Mouse (Mus musculus): ENCODE data around the gene Cpne7. TPM values are rescaled to one million over a fixed set of nuclear protein-coding genes. Genes with fewer than 3 reads are reported as not detected.

The Cpne7 gene
- total and polyA plus RNA-seq, 3 experiments: not detected

DNA sequence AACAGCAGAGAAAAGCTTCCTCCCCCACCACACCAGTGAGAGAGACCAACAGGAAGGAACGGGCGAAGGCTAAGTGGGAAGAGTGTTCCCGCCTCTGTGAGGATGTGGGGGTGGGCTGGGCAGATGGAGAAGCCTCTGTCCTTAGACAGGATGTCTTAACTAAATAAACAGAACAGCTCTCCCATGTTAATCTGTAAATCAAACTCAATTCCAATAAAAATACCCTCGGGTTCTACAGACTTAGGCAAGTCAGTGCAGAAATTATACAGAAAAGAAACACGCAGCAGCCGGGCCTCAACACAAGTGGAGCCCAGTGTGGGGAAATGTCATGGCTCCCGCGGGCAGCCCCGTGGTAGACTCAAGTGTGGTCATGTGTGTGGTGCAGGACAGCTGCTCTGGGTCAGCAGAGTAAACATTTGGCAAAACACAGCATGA, 33.6 kb downstream of the Cpne7 start:
- no peaks in the 10 kb centered on the region for H3K9me3 ChIP-seq (replicated peaks; ENCODE audit: low read length)
- H3K4me3 ChIP-seq (replicated peaks in 1 of 3; ENCODE audit: low read depth in 2 of 3, low read length in 2 of 3, poor library complexity in 1 of 3): no peak overlapping the region
- DNase-seq (ENCODE audit: extremely low read depth): no peak
- H3K36me3 ChIP-seq (replicated peaks in 1 of 2; ENCODE audit: control insufficient read depth in 1 of 2, insufficient read depth in 1 of 2, low read length in 1 of 2): no peaks in the 10 kb centered on the region
- H3K9ac ChIP-seq (ENCODE audit: insufficient read depth, low read depth): no peak overlapping the region
- H3K4me2 ChIP-seq (ENCODE audit: insufficient read depth, low read depth, poor library complexity, severe bottlenecking): no peak overlapping the region
- H3K79me2 ChIP-seq (replicated peaks; ENCODE audit: control insufficient read depth, extremely low read depth, insufficient read depth, poor library complexity, severe bottlenecking): no peaks in the 10 kb centered on the region
- H3K27me3 ChIP-seq (replicated peaks): peaks cover 55% of the 10 kb centered on the region
- H3K4me1 ChIP-seq (ENCODE audit: control insufficient read depth in 1 of 2, insufficient read depth in 2 of 2): no peaks in the 10 kb centered on the region
- dilution Hi-C loops (cut with MboI; ENCODE audit: extremely low pct_ligation_motif_present, extremely low pct_unique_long_range_greater_than_20kb, low sequenced_read_pairs): no loop called here
- no peak overlapping the region for H3K27ac ChIP-seq (ENCODE audit: insufficient read depth, low read depth)
- in situ Hi-C loops (cut with MboI; ENCODE audit: low pct_ligation_motif_present, low pct_unique_long_range_greater_than_20kb, low sequenced_read_pairs): no loop called here
- TF ChIP-seq ZKSCAN1 (IDR thresholded peaks at IDR 0.05; ENCODE audit: borderline replicate concordance, low read depth, low read length) (no peak), MAFK (IDR thresholded peaks at IDR 0.05; ENCODE audit: insufficient replicate concordance, low read length) (no peak), POLR2A (IDR thresholded peaks at IDR 0.05; ENCODE audit: low read depth, low read length) (no peak), PAX5 (IDR thresholded peaks at IDR 0.05; ENCODE audit: low read length) (no peak), NELFE (IDR thresholded peaks at IDR 0.05; ENCODE audit: low read depth, low read length) (no peak), USF2 (conservative IDR thresholded peaks at IDR 0.05; ENCODE audit: low read depth, low read length) (no peak), CTCF (conservative IDR thresholded peaks at IDR 0.05 in 1 of 2, IDR thresholded peaks at IDR 0.05 in 1 of 2; ENCODE audit: low read depth in 2 of 2, low read length in 2 of 2) (no peak), SMC3 (IDR thresholded peaks at IDR 0.05; ENCODE audit: low read depth, low read length) (no peak), BHLHE40 (IDR thresholded peaks at IDR 0.05; ENCODE audit: low read depth, low read length) (no peak), GABPA (IDR thresholded peaks at IDR 0.05; ENCODE audit: insufficient replicate concordance, low read depth, low read length) (no peak), CHD1 (IDR thresholded peaks at IDR 0.05; ENCODE audit: low read depth, low read length) (no peak), MYC (IDR thresholded peaks at IDR 0.05; ENCODE audit: low read depth, low read length) (no peak)

DNA sequence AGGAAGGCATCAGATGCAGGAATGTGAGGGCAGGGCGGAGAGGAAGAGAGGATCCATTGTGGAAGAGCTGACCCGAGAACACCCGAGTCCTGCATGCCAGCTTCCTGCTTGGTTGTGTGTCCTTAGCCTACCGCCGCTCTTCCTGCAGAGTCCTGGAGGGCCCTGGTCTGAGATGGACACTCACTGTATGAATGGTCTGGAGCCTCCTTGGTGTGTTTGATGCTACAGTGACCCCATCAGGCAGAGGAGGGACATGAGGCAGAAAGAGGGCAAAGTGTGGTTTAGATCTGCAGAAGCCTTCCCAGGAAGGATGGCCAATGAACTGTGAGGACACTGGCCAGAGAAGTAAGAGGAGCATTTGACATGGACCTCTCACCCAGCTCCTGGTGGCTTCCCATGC, 38.0 kb downstream of the Cpne7 start:
- dilution Hi-C loops (cut with MboI; ENCODE audit: extremely low pct_ligation_motif_present, extremely low pct_unique_long_range_greater_than_20kb, low sequenced_read_pairs): no loop called here
- H3K4me1 ChIP-seq (ENCODE audit: control insufficient read depth in 1 of 2, insufficient read depth in 2 of 2): no peaks in the 10 kb centered on the region
- no peak overlapping the region for H3K4me2 ChIP-seq (ENCODE audit: insufficient read depth, low read depth, poor library complexity, severe bottlenecking)

More for the DNA sequence above, 38.0 kb downstream of the Cpne7 start:
- H3K36me3 ChIP-seq (replicated peaks in 1 of 2; ENCODE audit: control insufficient read depth in 1 of 2, insufficient read depth in 1 of 2, low read length in 1 of 2): no peaks in the 10 kb centered on the region
- no peak overlapping the region for H3K9ac ChIP-seq (ENCODE audit: insufficient read depth, low read depth)
- no peak overlapping the region for H3K4me3 ChIP-seq (replicated peaks in 1 of 3; ENCODE audit: low read depth in 2 of 3, low read length in 2 of 3, poor library complexity in 1 of 3)
- no peaks in the 10 kb centered on the region for H3K9me3 ChIP-seq (replicated peaks; ENCODE audit: low read length)
- TF ChIP-seq CTCF (conservative IDR thresholded peaks at IDR 0.05 in 1 of 2, IDR thresholded peaks at IDR 0.05 in 1 of 2; ENCODE audit: low read depth in 2 of 2, low read length in 2 of 2) (peak in 1 of 2 experiments; percentile 46; a peak in 2 of 4 replicates), ZC3H11A (IDR thresholded peaks at IDR 0.05; ENCODE audit: low read depth, low read length) (no peak), E2F4 (IDR thresholded peaks at IDR 0.05; ENCODE audit: insufficient replicate concordance, low read depth, low read length) (no peak), HCFC1 (IDR thresholded peaks at IDR 0.05; ENCODE audit: low read depth, low read length) (no peak), PAX5 (IDR thresholded peaks at IDR 0.05; ENCODE audit: low read length) (no peak), TBP (conservative IDR thresholded peaks at IDR 0.05; ENCODE audit: low read depth, low read length) (no peak), RAD21 (IDR thresholded peaks at IDR 0.05; ENCODE audit: low read depth, low read length) (peak; percentile 24), CHD2 (IDR thresholded peaks at IDR 0.05; ENCODE audit: low read length) (no peak)
- DNase-seq (ENCODE audit: extremely low read depth): no peak
- H3K27ac ChIP-seq (ENCODE audit: insufficient read depth, low read depth): no peak overlapping the region
- no peaks in the 10 kb centered on the region for H3K79me2 ChIP-seq (replicated peaks; ENCODE audit: control insufficient read depth, extremely low read depth, insufficient read depth, poor library complexity, severe bottlenecking)
- H3K27me3 ChIP-seq (replicated peaks): peaks cover 37% of the 10 kb centered on the region
- in situ Hi-C loops (cut with MboI; ENCODE audit: low pct_ligation_motif_present, low pct_unique_long_range_greater_than_20kb, low sequenced_read_pairs): loop anchor here (5.0 kb wide), 1 partner anchor 37 kb away; no protein-coding TSS in a partner anchor

Data from CH12.LX (cell line).